Mouse (Mus musculus): Measurements from ENCODE around the gene Wdr83os.
"Not testable (repeated sequence)": the region's sequence is repeated elsewhere in the genome, so short reads cannot be mapped to it uniquely, and the experiment has no call there.

Gene Wdr83os

GRCm38 (mm10) chr8:85119052-85119981 is 38.8 kb downstream of the Wdr83os start:
- DNase-seq (ENCODE audit: low read depth, low spot score): peak; percentile 75

- DNase-seq (ENCODE audit: low read depth, low spot score): not testable (repeated sequence)
Observed at GRCm38 (mm10) chr8:85120251-85120650, 39.7 kb downstream of the Wdr83os start.

DNA sequence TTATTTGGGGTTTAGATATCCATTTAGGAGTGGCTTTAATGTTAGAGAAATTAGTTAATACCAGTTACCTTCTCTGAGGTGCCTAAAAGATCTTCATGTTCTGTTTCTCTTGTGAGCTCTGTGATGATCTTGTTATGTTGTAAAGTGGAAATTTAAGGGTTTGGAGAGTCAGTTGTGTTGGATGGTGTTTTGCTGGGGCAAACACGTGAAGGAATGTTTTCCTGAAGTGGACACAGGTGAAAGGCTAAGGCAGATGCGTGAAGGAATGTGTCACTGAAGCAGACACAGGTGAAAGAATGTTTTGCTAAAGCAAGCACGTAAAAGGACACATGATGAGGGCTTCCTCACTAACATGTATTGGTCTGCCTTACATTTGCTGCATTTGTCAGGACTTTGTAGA is 42.5 kb downstream of the Wdr83os start, which contains the start of gene Zfp791:
Zfp791 (minus strand) TSS at position 101 of the 400 bp plus-strand sequence.
- no peak for DNase-seq (ENCODE audit: low read depth, low spot score)

DNA sequence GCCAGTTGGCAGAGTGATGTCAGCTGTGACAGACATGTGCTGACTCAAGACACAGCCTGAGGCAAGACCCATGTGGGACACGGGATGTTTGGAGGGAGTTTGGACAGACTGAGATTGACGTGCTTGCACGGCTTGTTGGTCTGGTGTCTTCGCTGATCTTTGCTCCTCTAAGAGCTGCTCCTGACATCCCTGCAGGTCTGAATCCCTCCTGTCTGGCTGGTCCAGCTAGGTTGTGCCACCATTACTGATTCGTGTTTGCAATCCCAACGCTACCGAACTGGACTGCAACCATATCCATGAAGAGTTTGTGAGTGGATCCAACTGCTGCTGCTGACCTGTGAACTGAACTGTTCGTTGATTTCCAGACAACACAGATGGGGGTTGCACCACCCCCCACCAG is 43.2 kb downstream of the Wdr83os start:
- DNase-seq (ENCODE audit: low read depth, low spot score): no peak
